Mouse (Mus musculus) intestine, embryonic 16.5 days (tissue): ENCODE data around the gene Cep55. TPM values are rescaled to one million over a fixed set of nuclear protein-coding genes. Genes with fewer than 3 reads are reported as not detected.

Experiments
- ATAC-seq: fragments of 200-750 bp; cut with Nextera tagmentation; 2 replicates; pipeline ENCODE4 v1.8.0; 2017; ENCODE audit warnings: moderate TSS enrichment, moderate library complexity
- H3K27ac ChIP-seq: fragments of 300-500 bp; sonication (generic); 2 replicates; pipeline ENCODE4 v1.5.1; 2014; ENCODE audit warnings: mild to moderate bottlenecking, low read length
- H3K27me3 ChIP-seq: fragments of 300-500 bp; sonication (generic); replicated peaks from 2 replicates; pipeline ENCODE4 v1.6.1; 2014; ENCODE audit warnings: low read length, control low read depth, mixed read lengths; ENCODE audit not compliant: control insufficient read depth, insufficient read depth
- H3K36me3 ChIP-seq: fragments of 300-500 bp; sonication (generic); 2 replicates; pipeline ENCODE4 v1.6.1; 2014; ENCODE audit warnings: low read length, control low read depth; ENCODE audit not compliant: control insufficient read depth, insufficient read depth
- H3K4me1 ChIP-seq: fragments of 300-500 bp; sonication (generic); 2 replicates; pipeline ENCODE4 v1.6.1; 2014; ENCODE audit warnings: low read length, control low read depth, mixed read lengths; ENCODE audit not compliant: control insufficient read depth, insufficient read depth
- H3K4me2 ChIP-seq: fragments of 300-500 bp; sonication (generic); 2 replicates; pipeline ENCODE4 v1.6.1; 2014; ENCODE audit warnings: low read depth, low read length, control low read depth
- H3K4me3 ChIP-seq: fragments of 300-500 bp; sonication (generic); 2 replicates; pipeline ENCODE4 v1.5.1; 2014; ENCODE audit warnings: mild to moderate bottlenecking, low read length
- H3K9ac ChIP-seq: fragments of 300-500 bp; sonication (generic); 2 replicates; pipeline ENCODE4 v1.6.1; 2014; ENCODE audit warnings: low read depth, low read length
- H3K9me3 ChIP-seq: fragments of 300-500 bp; sonication (generic); 2 replicates; pipeline ENCODE4 v1.6.1; 2016; ENCODE audit warnings: low read length, control low read depth; ENCODE audit not compliant: control insufficient read depth
- whole genome bisulfite sequencing: fragments of 180-500 bp; shearing (Covaris S2); extraction: QIAGEN DNeasy Blood & Tissue Kit; methylation state at CpG from one replicate; pipeline ENCODE4 v1.1.7; 2014; 5-methylcytosine and 5-hydroxymethylcytosine counted together
- polyA plus RNA-seq: library from polyadenylated mRNA; unstranded; fragments of >200 nt; fragmentation: Nextera tagmentation; extraction: Ambion mirVana; gene quantifications from 2 replicates; pipeline ENCODE4 v1.2.1, GENCODE M21; 2015

Cep55 gene
- polyA plus RNA-seq, 1 experiment from 2014 or later = 21.9 TPM

DNA sequence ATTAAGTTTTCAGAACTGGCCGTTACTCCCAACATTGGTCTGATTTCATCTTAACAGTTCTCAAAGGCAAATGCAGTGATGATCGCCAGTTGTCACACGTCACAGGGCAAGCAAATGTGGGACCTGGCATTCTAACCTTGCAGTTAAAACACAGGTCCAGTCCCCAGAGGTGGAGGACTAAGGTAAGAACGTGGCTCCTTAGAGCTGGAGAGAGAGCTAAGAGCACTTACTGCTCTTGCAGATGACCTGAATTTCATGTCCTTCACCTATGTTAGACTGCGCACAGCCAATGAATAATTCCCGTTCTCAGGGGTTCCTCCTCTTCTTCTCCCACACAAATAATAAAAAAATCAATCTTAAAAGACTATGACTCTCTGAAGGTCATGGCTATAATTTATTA lies 27.4 kb upstream of the Cep55 start:
- WGBS = 79% methylated on average over 6 of the region's 6 CpGs
- no peaks in the 10 kb centered on the region for H3K27me3 ChIP-seq
- no peak overlapping the region for H3K4me3 ChIP-seq
- no peaks in the 10 kb centered on the region for H3K9me3 ChIP-seq
- H3K4me2 ChIP-seq = no peak overlapping the region
- ATAC-seq = no peak
- H3K9ac ChIP-seq = no peak overlapping the region
- peaks cover 50% of the 10 kb centered on the region for H3K4me1 ChIP-seq
- no peaks in the 10 kb centered on the region for H3K36me3 ChIP-seq
- H3K27ac ChIP-seq = peak overlapping the region; percentile 72; the same call in 1 of the 2 replicates

- no peak overlapping the region for H3K4me2 ChIP-seq
- peaks cover 52% of the 10 kb centered on the region for H3K4me1 ChIP-seq
- H3K27ac ChIP-seq = peak overlapping the region; percentile 72
- peak overlapping the region; percentile 34; the same call in 1 of the 2 replicates for H3K9ac ChIP-seq
- 47% methylated on average over 10 of the region's 10 CpGs for whole genome bisulfite sequencing
- H3K36me3 ChIP-seq = no peaks in the 10 kb centered on the region
- no peaks in the 10 kb centered on the region for H3K9me3 ChIP-seq
- no peak for ATAC-seq
- H3K27me3 ChIP-seq = no peaks in the 10 kb centered on the region
- no peak overlapping the region for H3K4me3 ChIP-seq
Measured at GRCm38 (mm10) chr19:38027881-38028521, 26.8 kb upstream of the Cep55 start.

DNA sequence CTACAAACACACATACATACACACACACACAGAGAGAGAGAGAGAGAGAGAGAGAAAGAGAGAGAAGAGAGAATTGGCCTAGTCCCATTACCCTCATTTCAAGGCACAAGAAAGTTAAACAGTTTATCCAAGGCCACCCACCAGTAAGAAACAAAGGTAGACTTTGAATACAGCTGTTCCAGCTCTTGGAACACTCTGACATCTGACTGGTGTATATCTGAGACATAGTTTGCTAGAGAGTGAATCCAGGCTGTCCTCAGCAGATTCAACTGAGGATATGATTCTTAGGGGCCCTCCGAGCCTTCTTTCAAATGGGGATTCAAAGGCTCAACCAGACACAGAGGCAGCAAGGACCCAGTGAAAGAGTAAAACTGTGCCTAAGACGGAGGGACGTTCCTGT lies 25.5 kb upstream of the Cep55 start:
- peak overlapping the region; percentile 77 for H3K27ac ChIP-seq
- 0 out of 2 replicates have a peak overlapping the region, but pooled peaks have one; percentile 6 for H3K4me2 ChIP-seq
- no peak for ATAC-seq
- peaks cover 52% of the 10 kb centered on the region for H3K4me1 ChIP-seq
- WGBS = 57% methylated on average over 3 of the region's 3 CpGs
- no peaks in the 10 kb centered on the region for H3K27me3 ChIP-seq
- no peak overlapping the region for H3K9ac ChIP-seq
- no peaks in the 10 kb centered on the region for H3K9me3 ChIP-seq
- H3K36me3 ChIP-seq = no peaks in the 10 kb centered on the region
- H3K4me3 ChIP-seq = no peak overlapping the region

DNA sequence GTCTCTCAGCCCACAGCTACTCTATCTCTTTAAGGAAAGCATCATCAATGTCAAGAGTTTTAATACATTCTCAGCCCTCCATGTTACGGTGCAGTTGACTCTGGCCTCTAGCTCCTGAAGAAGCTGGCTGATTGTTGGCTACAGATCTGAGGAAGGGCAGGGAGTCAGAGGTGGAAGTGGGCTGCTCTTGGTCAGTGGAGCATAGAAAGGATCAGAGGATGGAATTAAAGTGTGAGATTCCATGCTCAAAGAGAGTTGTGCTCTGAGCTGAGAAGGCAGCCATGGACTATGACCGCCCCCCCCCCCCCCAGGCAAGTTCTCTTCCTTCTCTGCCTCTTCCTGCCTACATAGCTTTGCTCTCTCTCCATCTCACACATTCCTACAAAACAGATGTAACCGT lies 24.9 kb upstream of the Cep55 start:
- 0 out of 2 replicates have a peak overlapping the region, but pooled peaks have one; percentile 2 for H3K9ac ChIP-seq
- H3K9me3 ChIP-seq = no peaks in the 10 kb centered on the region
- H3K4me3 ChIP-seq = no peak overlapping the region
- no peaks in the 10 kb centered on the region for H3K36me3 ChIP-seq
- ATAC-seq = no peak
- peaks cover 51% of the 10 kb centered on the region for H3K4me1 ChIP-seq
- H3K4me2 ChIP-seq = 0 out of 2 replicates have a peak overlapping the region, but pooled peaks have one; percentile 6
- 51% methylated on average over 3 of the region's 3 CpGs for WGBS
- peak overlapping the region; percentile 77 for H3K27ac ChIP-seq
- no peaks in the 10 kb centered on the region for H3K27me3 ChIP-seq

GRCm38 (mm10) chr19:38030673-38031137 lies 24.1 kb upstream of the Cep55 start:
- no peaks in the 10 kb centered on the region for H3K27me3 ChIP-seq
- peaks cover 45% of the 10 kb centered on the region for H3K4me1 ChIP-seq
- no peaks in the 10 kb centered on the region for H3K36me3 ChIP-seq
- no peaks in the 10 kb centered on the region for H3K9me3 ChIP-seq
- peak overlapping the region; percentile 77; the same call in 1 of the 2 replicates for H3K27ac ChIP-seq
- no peak overlapping the region for H3K9ac ChIP-seq
- peak overlapping the region; percentile 18; the same call in 1 of the 2 replicates for H3K4me2 ChIP-seq
- WGBS = 1% methylated on average over 17 of the region's 23 CpGs
- peak; percentile 41 for ATAC-seq
- no peak overlapping the region for H3K4me3 ChIP-seq

DNA sequence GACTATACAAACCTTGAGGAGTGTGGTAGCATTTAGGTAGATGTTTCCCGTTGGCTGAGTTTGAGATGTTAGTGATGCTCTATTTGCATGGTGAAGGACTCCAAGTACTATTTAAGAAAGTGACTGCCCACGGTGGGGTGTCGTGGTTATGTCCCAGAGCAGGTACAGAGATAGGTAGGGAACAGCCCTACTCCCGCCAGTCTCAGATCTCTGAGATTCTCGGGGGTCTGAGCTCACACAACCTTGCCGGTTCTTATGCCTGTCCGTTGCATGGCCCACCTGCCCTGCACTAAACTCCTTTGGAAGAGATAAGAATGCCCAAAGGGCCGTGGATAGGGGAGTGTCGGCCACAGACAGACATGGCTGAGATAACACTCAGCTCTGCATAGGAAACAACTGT lies 23.7 kb upstream of the Cep55 start:
- Histone ChIP-seq H3K9ac (no peak overlapping the region), H3K4me3 (no peak overlapping the region), H3K27me3 (no peaks in the 10 kb centered on the region), H3K36me3 (no peaks in the 10 kb centered on the region), H3K4me1 (peaks cover 42% of the 10 kb centered on the region), H3K9me3 (no peaks in the 10 kb centered on the region), H3K4me2 (peak overlapping the region; percentile 18; the same call in 1 of the 2 replicates), H3K27ac (peak overlapping the region; percentile 7; the same call in 1 of the 2 replicates)
- 51% methylated on average over 9 of the region's 9 CpGs for WGBS
- ATAC-seq = 0 out of 2 replicates have a peak, but pooled peaks have one; percentile 6

DNA sequence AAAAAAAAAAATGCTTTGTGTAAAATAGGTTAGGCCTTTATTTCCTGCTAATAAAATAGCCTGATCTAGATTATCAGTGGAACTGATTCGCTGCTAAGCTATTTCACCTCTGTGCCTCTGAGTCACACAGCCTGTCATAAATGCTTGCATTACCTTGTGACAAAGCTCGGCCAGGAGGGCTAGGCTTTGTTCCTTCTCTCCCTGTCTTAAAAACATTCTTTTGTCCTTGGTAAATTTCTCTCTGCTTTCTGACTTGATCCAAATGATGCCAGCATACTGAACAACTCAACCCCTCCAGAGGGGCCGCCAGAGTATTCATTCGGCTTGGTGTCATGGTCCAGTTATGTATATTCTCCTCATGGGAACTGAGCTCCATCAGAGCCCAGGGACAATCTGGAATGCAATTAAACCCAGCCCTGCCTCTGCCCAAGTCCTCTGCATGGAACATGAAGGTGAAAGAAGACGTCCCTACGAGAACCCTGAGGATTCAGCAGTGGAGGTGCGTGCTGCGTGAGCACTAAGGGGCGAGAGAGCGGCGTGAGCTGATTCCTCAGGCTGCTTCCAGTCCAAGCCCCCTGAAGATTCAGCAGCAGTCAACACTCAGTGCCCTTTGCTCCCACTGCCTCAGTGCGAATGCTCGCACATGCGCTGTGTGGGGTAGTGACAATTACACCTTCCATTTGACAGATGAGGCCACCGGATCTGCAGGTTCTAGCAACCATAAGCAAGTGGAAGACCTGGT lies 21.6 kb upstream of the Cep55 start:
- 58% methylated on average over 15 of the region's 15 CpGs for WGBS
- Histone ChIP-seq H3K27ac (peak overlapping the region; percentile 97), H3K27me3 (no peaks in the 10 kb centered on the region), H3K9me3 (no peaks in the 10 kb centered on the region), H3K4me2 (peak overlapping the region; percentile 41), H3K4me1 (peaks cover 27% of the 10 kb centered on the region), H3K36me3 (no peaks in the 10 kb centered on the region), H3K9ac (peak overlapping the region; percentile 55), H3K4me3 (peak overlapping the region; percentile 2)
- ATAC-seq = peak; percentile 76

- H3K36me3 ChIP-seq = no peaks in the 10 kb centered on the region
- H3K4me1 ChIP-seq = peaks cover 22% of the 10 kb centered on the region
- H3K27me3 ChIP-seq = no peaks in the 10 kb centered on the region
- ATAC-seq = no peak
- peak overlapping the region; percentile 97 for H3K27ac ChIP-seq
- H3K9ac ChIP-seq = peak overlapping the region; percentile 55; the same call in 1 of the 2 replicates
- H3K4me3 ChIP-seq = peak overlapping the region; percentile 2; the same call in 1 of the 2 replicates
- H3K9me3 ChIP-seq = no peaks in the 10 kb centered on the region
- H3K4me2 ChIP-seq = 0 out of 2 replicates have a peak overlapping the region, but pooled peaks have one; percentile 41
- 58% methylated on average over 2 of the region's 2 CpGs for WGBS
Measured at GRCm38 (mm10) chr19:38033735-38034057, 21.1 kb upstream of the Cep55 start.

DNA sequence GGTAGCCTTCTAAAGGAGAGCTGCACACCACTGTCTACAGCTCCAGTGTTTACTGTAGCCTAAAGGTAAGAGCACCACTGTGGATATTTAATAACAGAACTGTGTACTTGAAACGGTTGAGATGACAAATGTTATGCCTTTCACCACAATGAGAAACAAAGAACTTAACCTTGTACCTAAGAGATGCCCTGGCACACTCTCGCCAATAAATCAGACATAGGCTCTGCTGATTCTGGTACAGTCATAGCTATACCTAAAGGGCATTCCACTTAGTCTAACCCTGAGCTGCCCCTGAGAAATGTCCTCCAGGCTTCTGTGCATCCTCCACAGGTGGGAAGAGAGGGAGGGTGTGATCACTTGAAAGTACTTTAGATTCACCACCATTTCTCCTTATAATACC lies 20.1 kb upstream of the Cep55 start:
- Histone ChIP-seq H3K27ac (no peak overlapping the region), H3K9ac (no peak overlapping the region), H3K27me3 (no peaks in the 10 kb centered on the region), H3K4me3 (no peak overlapping the region), H3K4me2 (no peak overlapping the region), H3K4me1 (peaks cover 17% of the 10 kb centered on the region), H3K9me3 (no peaks in the 10 kb centered on the region), H3K36me3 (no peaks in the 10 kb centered on the region)
- WGBS = 69% methylated on average over 2 of the region's 2 CpGs
- no peak for ATAC-seq
